Mouse (Mus musculus): ENCODE data around the gene Cap1. TPM values are rescaled to one million over a fixed set of nuclear protein-coding genes. Genes with fewer than 3 reads are reported as not detected.

The Cap1 gene
- polyA plus RNA-seq, 1 experiment from 2014 or later = 69.4 TPM

DNA sequence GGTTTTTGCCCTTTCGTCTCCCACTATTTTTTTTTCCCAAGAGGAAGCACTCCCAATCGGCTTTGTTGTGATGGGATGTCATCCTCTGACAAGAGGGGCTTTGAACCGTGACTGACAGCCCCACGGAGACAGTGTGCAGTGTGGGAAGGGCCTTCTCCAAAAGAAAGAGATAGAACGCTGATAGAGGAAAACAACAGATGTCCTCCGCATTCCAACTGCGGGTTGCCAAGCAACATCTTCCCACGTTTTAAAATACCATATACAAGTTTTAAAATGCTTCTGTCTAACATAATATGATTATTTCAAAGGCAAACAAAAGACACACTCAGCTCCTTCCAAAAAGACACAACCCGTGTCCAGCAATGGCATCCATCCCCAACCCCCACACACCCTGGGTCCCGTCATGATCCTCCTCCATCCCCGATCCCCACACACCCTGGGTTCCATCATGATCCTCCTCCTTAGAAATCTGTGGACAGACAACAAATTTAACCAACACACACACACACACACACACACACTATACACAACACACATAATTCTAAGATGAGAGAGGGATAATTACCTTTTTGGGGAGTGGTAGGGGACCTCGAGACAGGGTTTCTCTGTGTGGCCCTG lies 23.8 kb upstream of the Cap1 start:
- ATAC-seq (replicated peaks) = peak; percentile 84
- no peaks in the 10 kb centered on the region for H3K27me3 ChIP-seq (replicated peaks)
- H3K9ac ChIP-seq = no peak overlapping the region
- H3K9me3 ChIP-seq = no peaks in the 10 kb centered on the region
- H3K27ac ChIP-seq = peak overlapping the region; percentile 49; the same call in 1 of the 2 replicates
- H3K36me3 ChIP-seq (replicated peaks) = no peaks in the 10 kb centered on the region
- H3K4me1 ChIP-seq = peaks cover 13% of the 10 kb centered on the region; the same call in 1 of the 2 replicates
- peak overlapping the region; percentile 42 for H3K4me2 ChIP-seq
- no peak overlapping the region for H3K4me3 ChIP-seq
- 13% methylated on average over 12 of the region's 12 CpGs for WGBS

DNA sequence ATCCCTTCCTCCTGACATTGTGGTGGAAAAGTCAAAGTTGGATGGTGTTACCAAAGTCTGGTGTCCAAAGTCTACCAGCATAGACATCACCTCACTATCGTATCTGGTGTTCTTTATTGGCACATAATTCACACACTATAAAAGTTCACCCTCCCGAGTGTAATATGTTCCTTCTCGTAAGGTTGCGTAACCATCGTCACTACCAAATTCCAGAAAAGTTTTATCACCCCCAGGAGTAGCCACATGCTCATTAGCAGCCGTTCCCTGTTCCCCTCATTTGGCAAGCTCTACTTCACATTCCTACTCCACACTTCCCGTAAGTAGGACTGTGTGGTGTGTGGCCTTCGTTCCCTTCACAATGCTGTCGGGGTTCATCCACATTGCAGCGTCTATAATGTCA lies 19.5 kb upstream of the Cap1 start:
- Histone ChIP-seq H3K9ac (no peak overlapping the region), H3K36me3 (replicated peaks) (no peaks in the 10 kb centered on the region), H3K4me1 (peaks cover 13% of the 10 kb centered on the region; the same call in 1 of the 2 replicates), H3K4me3 (no peak overlapping the region), H3K9me3 (no peaks in the 10 kb centered on the region), H3K27me3 (replicated peaks) (no peaks in the 10 kb centered on the region), H3K27ac (no peak overlapping the region), H3K4me2 (no peak overlapping the region)
- 88% methylated on average over 10 of the region's 10 CpGs for whole genome bisulfite sequencing
- ATAC-seq (replicated peaks) = no peak

GRCm38 (mm10) chr4:122903709-122904108 lies 17.9 kb upstream of the Cap1 start:
- no peak for ATAC-seq (replicated peaks)
- Histone ChIP-seq H3K9ac (no peak overlapping the region), H3K27ac (no peak overlapping the region), H3K27me3 (replicated peaks) (no peaks in the 10 kb centered on the region), H3K9me3 (no peaks in the 10 kb centered on the region), H3K4me3 (no peak overlapping the region), H3K4me2 (no peak overlapping the region), H3K4me1 (peaks cover under 1% of the 10 kb centered on the region; the same call in 1 of the 2 replicates), H3K36me3 (replicated peaks) (no peaks in the 10 kb centered on the region)
- WGBS = 97% methylated on average over 3 of the region's 3 CpGs

- Histone ChIP-seq H3K36me3 (replicated peaks) (no peaks in the 10 kb centered on the region), H3K27ac (no peak overlapping the region), H3K4me3 (no peak overlapping the region), H3K9ac (no peak overlapping the region), H3K4me1 (no peaks in the 10 kb centered on the region), H3K4me2 (no peak overlapping the region), H3K27me3 (replicated peaks) (no peaks in the 10 kb centered on the region), H3K9me3 (no peaks in the 10 kb centered on the region)
- 39% methylated on average over 6 of the region's 6 CpGs for WGBS
- ATAC-seq (replicated peaks) = no peak
These were observed 16.3 kb upstream of the Cap1 start for GRCm38 (mm10) chr4:122902156-122902555.

GRCm38 (mm10) chr4:122898313-122898712 lies 12.5 kb upstream of the Cap1 start:
- WGBS = 13% methylated on average over 5 of the region's 5 CpGs
- Histone ChIP-seq H3K4me1 (no peaks in the 10 kb centered on the region), H3K9me3 (no peaks in the 10 kb centered on the region), H3K27ac (no peak overlapping the region), H3K36me3 (replicated peaks) (no peaks in the 10 kb centered on the region), H3K4me2 (no peak overlapping the region), H3K27me3 (replicated peaks) (no peaks in the 10 kb centered on the region), H3K4me3 (no peak overlapping the region), H3K9ac (no peak overlapping the region)
- 0 out of 2 replicates have a peak, but pooled peaks have one; percentile 39 for ATAC-seq (replicated peaks)

DNA sequence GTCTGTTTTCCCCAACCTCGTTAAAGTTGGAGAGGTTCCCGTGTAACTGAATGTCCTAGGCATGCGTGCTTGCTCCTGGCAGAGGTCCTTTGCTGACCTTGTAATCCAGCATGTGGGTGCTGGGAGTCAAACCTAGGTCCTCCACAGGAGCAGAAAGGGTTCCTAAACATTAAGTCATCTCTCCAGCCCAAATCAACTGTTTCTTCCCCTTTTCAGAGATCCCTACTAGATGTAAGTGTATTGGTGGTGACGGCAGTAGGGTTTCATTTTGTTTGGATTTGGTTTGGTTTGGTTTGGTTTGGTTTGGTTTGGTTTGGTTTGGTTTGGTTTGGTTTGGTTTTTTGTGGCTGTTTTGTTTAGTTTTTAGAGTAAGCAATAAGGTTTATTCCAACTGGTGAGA lies 11.9 kb upstream of the Cap1 start:
- H3K4me1 ChIP-seq = no peaks in the 10 kb centered on the region
- H3K4me2 ChIP-seq = no peak overlapping the region
- WGBS = 88% methylated on average over 4 of the region's 4 CpGs
- no peaks in the 10 kb centered on the region for H3K27me3 ChIP-seq (replicated peaks)
- ATAC-seq (replicated peaks) = no peak
- H3K36me3 ChIP-seq (replicated peaks) = no peaks in the 10 kb centered on the region
- no peaks in the 10 kb centered on the region for H3K9me3 ChIP-seq
- no peak overlapping the region for H3K9ac ChIP-seq
- H3K27ac ChIP-seq = no peak overlapping the region
- H3K4me3 ChIP-seq = no peak overlapping the region

DNA sequence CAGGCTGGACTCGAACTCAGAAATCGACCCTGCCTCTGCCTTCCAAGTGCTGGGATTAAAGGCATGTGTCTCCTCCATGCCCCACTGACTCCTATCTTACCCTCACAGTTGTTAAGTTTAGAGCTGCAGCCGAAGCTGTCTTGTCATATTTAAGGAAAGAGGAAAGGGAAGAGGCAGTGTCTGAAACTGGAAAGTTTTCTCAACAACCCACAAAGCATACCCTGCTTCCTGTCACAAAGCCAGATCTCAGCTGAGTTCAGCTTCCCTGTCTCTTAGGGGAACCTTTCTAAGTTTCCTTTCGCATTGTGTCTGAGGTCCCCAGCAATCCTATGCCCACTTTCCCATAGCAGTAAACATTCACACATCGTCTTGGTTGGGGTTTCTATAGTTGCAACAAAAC lies 6.3 kb upstream of the Cap1 start:
- Histone ChIP-seq H3K9me3 (no peaks in the 10 kb centered on the region), H3K4me1 (peaks cover 6% of the 10 kb centered on the region), H3K27me3 (replicated peaks) (no peaks in the 10 kb centered on the region), H3K4me2 (no peak overlapping the region), H3K9ac (no peak overlapping the region), H3K4me3 (no peak overlapping the region), H3K36me3 (replicated peaks) (no peaks in the 10 kb centered on the region), H3K27ac (peak overlapping the region; percentile 65; the same call in 1 of the 2 replicates)
- no peak for ATAC-seq (replicated peaks)
- 76% methylated on average over 5 of the region's 5 CpGs for WGBS

GRCm38 (mm10) chr4:122891597-122891996 lies 5.7 kb upstream of the Cap1 start:
- H3K9me3 ChIP-seq = no peaks in the 10 kb centered on the region
- H3K4me3 ChIP-seq = no peak overlapping the region
- WGBS = 44% methylated on average over 1 of the region's 1 CpGs
- no peak overlapping the region for H3K4me2 ChIP-seq
- H3K27ac ChIP-seq = peak overlapping the region; percentile 65
- peaks cover 10% of the 10 kb centered on the region for H3K4me1 ChIP-seq
- no peaks in the 10 kb centered on the region for H3K27me3 ChIP-seq (replicated peaks)
- H3K9ac ChIP-seq = no peak overlapping the region
- no peak for ATAC-seq (replicated peaks)
- H3K36me3 ChIP-seq (replicated peaks) = no peaks in the 10 kb centered on the region

DNA sequence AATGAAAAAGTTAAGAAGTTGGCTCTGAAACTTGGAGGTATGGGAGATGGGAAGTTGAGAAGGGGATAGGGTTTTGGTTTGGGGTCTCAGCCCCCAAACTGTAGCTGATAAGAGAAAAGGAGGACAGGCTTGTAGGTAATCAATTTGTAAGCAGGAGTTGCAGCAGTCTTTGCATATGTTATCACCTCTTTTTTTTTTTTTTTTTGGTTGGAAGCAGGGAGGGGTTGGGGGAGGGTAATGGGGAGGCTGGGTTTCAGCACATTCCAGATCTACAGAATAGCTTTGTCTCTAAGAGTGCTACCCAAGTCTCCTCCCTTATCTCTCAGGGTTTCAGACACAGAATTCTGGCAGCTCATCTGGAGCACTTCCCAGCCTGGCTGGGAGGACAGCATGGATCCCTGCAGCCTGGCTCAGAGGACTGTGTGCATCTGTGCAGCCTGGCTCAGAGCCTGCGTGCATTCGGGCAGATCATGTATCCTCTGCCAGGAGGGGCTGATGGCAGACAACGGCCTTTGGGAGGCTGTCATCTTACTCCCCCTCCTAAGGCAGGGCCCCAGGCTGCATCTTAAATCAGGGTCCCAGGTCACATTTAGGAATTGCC lies 5.1 kb upstream of the Cap1 start:
- 8% methylated on average over 3 of the region's 3 CpGs for WGBS
- no peaks in the 10 kb centered on the region for H3K36me3 ChIP-seq (replicated peaks)
- H3K9ac ChIP-seq = no peak overlapping the region
- no peaks in the 10 kb centered on the region for H3K27me3 ChIP-seq (replicated peaks)
- H3K4me1 ChIP-seq = peaks cover 10% of the 10 kb centered on the region
- H3K27ac ChIP-seq = peak overlapping the region; percentile 65
- H3K4me3 ChIP-seq = no peak overlapping the region
- no peak for ATAC-seq (replicated peaks)
- H3K9me3 ChIP-seq = no peaks in the 10 kb centered on the region
- no peak overlapping the region for H3K4me2 ChIP-seq

DNA sequence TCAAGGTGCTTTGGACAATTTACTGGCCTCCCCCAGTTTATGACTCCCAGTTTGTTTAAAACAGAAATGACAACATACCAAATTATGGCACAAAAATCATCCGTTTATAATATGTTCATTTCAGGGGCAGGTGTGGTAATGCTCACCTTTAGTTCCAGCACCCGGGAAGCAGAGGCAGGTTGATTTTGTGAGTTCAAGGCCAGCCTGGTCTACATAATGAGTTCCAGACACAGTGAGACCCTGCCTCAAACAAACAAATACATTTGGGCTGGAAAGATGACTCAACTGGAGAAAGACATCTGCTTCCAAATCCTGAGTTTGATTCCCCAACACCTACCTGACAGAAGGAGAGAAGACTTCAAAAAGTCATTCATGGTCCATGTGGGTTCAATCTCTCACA lies 1.5 kb upstream of the Cap1 start:
- Histone ChIP-seq H3K9ac (peak overlapping the region; percentile 82; the same call in 1 of the 2 replicates), H3K4me1 (peaks cover 34% of the 10 kb centered on the region), H3K4me2 (peak overlapping the region; percentile 90), H3K9me3 (no peaks in the 10 kb centered on the region), H3K27me3 (replicated peaks) (no peaks in the 10 kb centered on the region), H3K36me3 (replicated peaks) (no peaks in the 10 kb centered on the region), H3K27ac (peak overlapping the region; percentile 99), H3K4me3 (peak overlapping the region; percentile 80)
- WGBS = 80% methylated on average over 2 of the region's 2 CpGs
- ATAC-seq (replicated peaks) = no peak

DNA sequence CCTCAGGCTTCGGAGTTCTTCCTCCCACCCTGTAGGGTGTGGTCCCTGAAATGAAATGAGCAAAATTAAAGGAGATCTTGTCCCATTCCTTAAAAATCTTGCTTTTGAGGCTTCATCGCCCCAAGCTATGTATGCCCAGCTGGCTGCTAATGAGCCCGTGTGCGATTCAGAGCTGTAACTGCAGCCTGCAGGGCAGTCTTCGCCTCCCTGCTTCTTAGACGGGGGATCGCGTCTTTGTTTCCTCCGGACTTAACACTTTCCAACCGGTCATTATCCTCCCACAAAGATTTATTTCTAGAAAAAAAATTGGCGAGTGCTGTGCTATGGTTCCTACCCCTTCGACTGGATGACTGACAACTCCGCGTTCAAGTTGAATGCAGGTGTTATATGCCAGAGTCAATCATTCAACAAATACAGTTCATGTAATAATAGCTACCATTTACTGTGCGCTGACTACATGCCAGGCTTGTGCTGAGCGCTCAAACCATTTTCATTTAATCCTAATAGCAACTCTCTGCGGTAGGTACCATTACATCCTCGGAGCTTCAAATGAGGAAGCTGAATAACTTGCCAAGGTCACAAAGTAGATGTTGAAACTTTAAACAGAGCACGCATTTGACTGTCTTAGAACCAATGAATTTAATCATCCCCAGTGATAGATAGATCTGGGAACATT lies 861 bp upstream of the Cap1 start:
- peak; percentile 35 for ATAC-seq (replicated peaks)
- peak overlapping the region; percentile 80 for H3K4me3 ChIP-seq
- H3K4me1 ChIP-seq = peaks cover 38% of the 10 kb centered on the region
- H3K9ac ChIP-seq = peak overlapping the region; percentile 82
- WGBS = 2% methylated on average over 19 of the region's 19 CpGs
- H3K4me2 ChIP-seq = peak overlapping the region; percentile 90
- peak overlapping the region; percentile 99 for H3K27ac ChIP-seq
- no peaks in the 10 kb centered on the region for H3K9me3 ChIP-seq
- H3K27me3 ChIP-seq (replicated peaks) = no peaks in the 10 kb centered on the region
- H3K36me3 ChIP-seq (replicated peaks) = no peaks in the 10 kb centered on the region

GRCm38 (mm10) chr4:122884481-122885340 lies 1.1 kb downstream of the Cap1 start:
- H3K27ac ChIP-seq = 0 out of 2 replicates have a peak overlapping the region, but pooled peaks have one; percentile 99
- no peak for ATAC-seq (replicated peaks)
- H3K36me3 ChIP-seq (replicated peaks) = no peaks in the 10 kb centered on the region
- whole genome bisulfite sequencing = 50% methylated on average over 12 of the region's 12 CpGs
- peak overlapping the region; percentile 82 for H3K9ac ChIP-seq
- H3K4me3 ChIP-seq = peak overlapping the region; percentile 80
- H3K27me3 ChIP-seq (replicated peaks) = no peaks in the 10 kb centered on the region
- peak overlapping the region; percentile 90 for H3K4me2 ChIP-seq
- peaks cover 36% of the 10 kb centered on the region for H3K4me1 ChIP-seq
- H3K9me3 ChIP-seq = no peaks in the 10 kb centered on the region

Data from midbrain, embryonic 15.5 days (tissue).